Mouse (Mus musculus) liver, embryonic 14.5 days (tissue): ENCODE results near the gene Eci3. TPM values are rescaled to one million over a fixed set of nuclear protein-coding genes. Genes with fewer than 3 reads are reported as not detected.

ENCODE experiments used
- ATAC-seq: fragments of 200-750 bp; cut with Nextera tagmentation; 2 replicates; pipeline ENCODE4 v1.8.0; 2017; ENCODE audit warnings: moderate number of reproducible peaks, mild to moderate bottlenecking, moderate library complexity; ENCODE audit not compliant: insufficient read depth
- DNase-seq, 3 experiments: peaks; one replicate each; pipeline ENCODE4 v3.0.0-alpha.2; 2012 to 2013; ENCODE audit warnings: low read depth in 3 of 3, low spot score in 3 of 3
- H3K27ac ChIP-seq: fragments of 300-500 bp; sonication (generic); 2 replicates; pipeline ENCODE4 v1.5.1; 2014; ENCODE audit warnings: moderate library complexity, mild to moderate bottlenecking, control low read depth, inconsistent platforms
- H3K27me3 ChIP-seq: fragments of 300-500 bp; sonication (generic); 2 replicates; pipeline ENCODE4 v1.6.1; 2014; ENCODE audit warnings: mild to moderate bottlenecking, low read length, moderate library complexity; ENCODE audit not compliant: control insufficient read depth, insufficient read depth
- H3K36me3 ChIP-seq: fragments of 300-500 bp; sonication (generic); replicated peaks from 2 replicates; pipeline ENCODE4 v1.6.1; 2014; ENCODE audit warnings: low read depth; ENCODE audit not compliant: control insufficient read depth, insufficient read depth
- H3K4me1 ChIP-seq, 2 experiments: fragments of 200-500 bp in 1 of 2; fragments of 300-500 bp in 1 of 2; sonication (generic) in 1 of 2; replicated peaks; 2 replicates each; pipeline ENCODE4 v1.6.1; 2012 to 2014; ENCODE audit warnings: antibody characterized with exemption in 1 of 2, inconsistent platforms in 1 of 2, low read length in 1 of 2; ENCODE audit not compliant: control insufficient read depth in 2 of 2, insufficient read depth in 2 of 2
- H3K4me2 ChIP-seq: fragments of 300-500 bp; sonication (generic); 2 replicates; pipeline ENCODE4 v1.6.1; 2014; ENCODE audit warnings: low read depth, mild to moderate bottlenecking, control low read depth, moderate library complexity
- H3K4me3 ChIP-seq, 2 experiments: fragments of 200-500 bp in 1 of 2; fragments of 300-500 bp in 1 of 2; sonication (generic) in 1 of 2; 2 replicates each; pipeline ENCODE4 v1.5.1; 2012 to 2014; ENCODE audit warnings: low read depth in 2 of 2, low read length in 2 of 2, mild to moderate bottlenecking in 2 of 2, control low read depth in 1 of 2, inconsistent platforms in 1 of 2, moderate library complexity in 1 of 2; ENCODE audit not compliant: insufficient read depth in 1 of 2
- H3K9ac ChIP-seq: fragments of 300-500 bp; sonication (generic); replicated peaks from 2 replicates; pipeline ENCODE4 v1.6.1; 2014; ENCODE audit warnings: mild to moderate bottlenecking, control low read depth, moderate library complexity
- H3K9me3 ChIP-seq: fragments of 300-500 bp; sonication (generic); 2 replicates; pipeline ENCODE4 v1.6.1; 2016; ENCODE audit warnings: low read length, mixed read lengths; ENCODE audit not compliant: control insufficient read depth
- CTCF ChIP-seq: IDR thresholded peaks from 2 replicates; pipeline ENCODE4 v1.5.1; 2016; ENCODE audit warnings: antibody characterized with exemption, low read depth, control low read depth
- EP300 ChIP-seq: IDR thresholded peaks from 2 replicates; pipeline ENCODE4 v1.6.1; 2016; ENCODE audit warnings: antibody characterized with exemption, low read depth
- WGBS: fragments of 180-500 bp; shearing (Covaris S2); extraction: QIAGEN DNeasy Blood & Tissue Kit; methylation state at CpG from one replicate; pipeline ENCODE4 v1.1.7; 2014; ENCODE audit not compliant: insufficient replicate concordance; 5-methylcytosine and 5-hydroxymethylcytosine counted together
- polyA plus RNA-seq, 2 experiments: library from polyadenylated mRNA; depleted of rRNA in 1 of 2; stranded (reverse) in 1 of 2; unstranded in 1 of 2; fragments of >200 nt; fragmentation: Nextera tagmentation in 1 of 2; extraction: Ambion mirVana in 1 of 2; gene quantifications; 2 replicates each; pipeline versions ENCODE4 v1.2.1 to v1.2.3; 2012 to 2014

Gene Eci3
- polyA plus RNA-seq, 2 experiments, result 0.03 TPM; not detected in 1

- H3K27ac ChIP-seq, result no peak overlapping the region
- no peak for ATAC-seq
- no peak overlapping the region for H3K4me3 ChIP-seq
- no peaks in the 10 kb centered on the region for H3K27me3 ChIP-seq
- H3K9ac ChIP-seq, result no peak overlapping the region
- TF ChIP-seq CTCF (no peak), EP300 (no peak)
- H3K9me3 ChIP-seq, result no peaks in the 10 kb centered on the region
- DNase-seq, result no peak
- no peaks in the 10 kb centered on the region for H3K4me1 ChIP-seq
- no peak overlapping the region for H3K4me2 ChIP-seq
- H3K36me3 ChIP-seq, result no peaks in the 10 kb centered on the region
Observed at GRCm38 (mm10) chr13:34942370-34942769, 21.2 kb downstream of the Eci3 start.

DNA sequence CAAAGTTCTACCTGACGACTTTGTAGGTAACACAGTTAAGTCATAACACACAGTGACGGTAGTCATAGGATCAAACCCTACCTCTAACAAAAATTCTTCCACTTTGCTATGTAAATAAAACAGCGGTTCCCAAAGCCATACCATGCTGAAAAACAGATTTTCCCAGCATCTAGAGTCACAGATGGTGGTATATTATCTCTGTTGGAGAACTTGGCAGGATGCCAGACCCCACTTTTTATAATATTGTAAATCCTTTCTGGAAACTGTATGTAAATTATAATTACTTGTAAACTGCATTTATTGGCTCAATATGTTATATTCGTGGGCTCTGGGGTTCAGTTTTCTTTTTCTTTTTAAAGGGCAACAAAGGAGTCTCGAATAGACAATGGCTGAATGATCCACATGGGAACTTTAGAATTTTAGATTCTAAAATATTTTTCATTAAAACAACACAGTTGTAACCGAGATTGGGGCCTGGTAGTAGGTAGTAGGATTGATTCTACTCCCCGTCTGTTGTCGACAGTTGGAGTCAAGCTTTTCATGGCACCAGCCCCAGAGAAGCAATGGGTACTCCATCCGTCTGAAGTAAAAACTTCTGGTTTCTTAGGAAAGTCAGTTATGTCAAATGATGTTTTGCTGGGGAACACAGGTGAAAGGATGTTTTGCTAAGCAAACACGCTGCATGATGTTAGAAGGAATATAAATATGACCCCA lies 28.5 kb downstream of the Eci3 start:
- Histone ChIP-seq H3K36me3 (no peaks in the 10 kb centered on the region), H3K27me3 (no peaks in the 10 kb centered on the region), H3K4me1 (no peaks in the 10 kb centered on the region), H3K27ac (no peak overlapping the region), H3K4me2 (no peak overlapping the region), H3K9me3 (no peaks in the 10 kb centered on the region), H3K9ac (no peak overlapping the region), H3K4me3 (no peak overlapping the region)
- ATAC-seq, result no peak
- 63% methylated on average over 10 of the region's 10 CpGs for WGBS
- DNase-seq, result no peak
- TF ChIP-seq CTCF, result no peak
- TF ChIP-seq EP300, result no peak

- no peaks in the 10 kb centered on the region for H3K4me1 ChIP-seq
- H3K9ac ChIP-seq, result no peak within 1 kb of the TSS
- H3K4me2 ChIP-seq, result no peak within 1 kb of the TSS
- TF ChIP-seq EP300 (no peak), CTCF (no peak)
- no peak within 1 kb of the TSS for H3K27ac ChIP-seq
- 50% methylated on average over 4 of the region's 4 CpGs for WGBS
- H3K27me3 ChIP-seq, result no peaks in the 10 kb centered on the region
- H3K36me3 ChIP-seq, result no peaks in the 10 kb centered on the region
- H3K9me3 ChIP-seq, result no peaks in the 10 kb centered on the region
- H3K4me3 ChIP-seq, result no peak within 1 kb of the TSS
- DNase-seq (no peak), ATAC-seq (no peak)
Observed at GRCm38 (mm10) chr13:34924210-34924609, 39.4 kb downstream of the Eci3 start, which contains the start of the genes Fam217a and 4933417A18Rik. Fam217a (minus strand) TSS chr13:34924310. 4933417A18Rik (plus strand) TSS chr13:34924409.

DNA sequence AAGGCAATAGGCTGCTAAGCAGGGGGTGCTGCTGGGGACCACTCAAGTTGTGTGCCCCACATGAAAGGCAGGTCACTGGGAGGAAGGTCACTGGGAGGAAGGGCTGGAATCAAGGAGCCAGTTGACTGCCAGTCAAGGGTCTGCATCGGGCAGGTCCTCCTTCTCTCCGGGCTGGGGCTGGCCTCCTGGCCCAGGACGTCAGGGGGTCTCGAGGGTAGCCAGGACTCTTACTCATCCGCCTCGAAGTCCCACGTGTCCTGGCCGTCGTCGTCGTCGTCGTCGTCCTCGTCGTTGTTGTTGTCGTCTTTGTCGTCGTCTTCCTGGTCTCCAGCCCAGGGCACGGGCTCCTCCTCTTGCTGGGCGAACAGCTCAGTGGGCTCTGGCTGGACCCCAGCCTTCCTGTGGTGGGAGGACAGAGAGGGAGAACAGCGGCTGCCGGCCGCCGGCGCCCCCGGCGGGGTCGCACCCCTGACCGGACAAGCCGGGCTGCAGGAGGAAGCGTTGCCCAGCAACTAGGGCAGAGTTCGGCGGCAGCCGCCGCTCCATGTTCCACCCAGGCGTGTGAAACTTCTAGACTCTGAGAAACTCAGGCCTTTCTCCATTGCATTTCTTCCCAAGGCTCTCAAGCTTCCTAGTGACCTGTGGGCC lies 47.0 kb downstream of the Eci3 start:
- H3K9me3 ChIP-seq, result no peaks in the 10 kb centered on the region
- no peak for ATAC-seq
- no peak overlapping the region for H3K9ac ChIP-seq
- H3K36me3 ChIP-seq, result no peaks in the 10 kb centered on the region
- peak overlapping the region in 1 of 2 experiments; percentile 8; a peak in 2 of 4 replicates for H3K4me3 ChIP-seq
- H3K4me1 ChIP-seq, result no peaks in the 10 kb centered on the region
- no peaks in the 10 kb centered on the region for H3K27me3 ChIP-seq
- peak overlapping the region; percentile 35 for H3K4me2 ChIP-seq
- H3K27ac ChIP-seq, result no peak overlapping the region
- WGBS, result 34% methylated on average over 37 of the region's 37 CpGs
- DNase-seq, result no peak
- TF ChIP-seq EP300, result no peak

- 32% methylated on average over 9 of the region's 9 CpGs for WGBS
- no peak for ATAC-seq
- H3K27ac ChIP-seq, result no peak overlapping the region
Observed at GRCm38 (mm10) chr13:34914614-34915013, 49.0 kb downstream of the Eci3 start.

More at GRCm38 (mm10) chr13:34914614-34915013, 49.0 kb downstream of the Eci3 start:
- no peak for DNase-seq
- Histone ChIP-seq H3K4me2 (no peak overlapping the region), H3K4me1 (no peaks in the 10 kb centered on the region), H3K4me3 (no peak overlapping the region), H3K9me3 (no peaks in the 10 kb centered on the region), H3K9ac (no peak overlapping the region), H3K36me3 (no peaks in the 10 kb centered on the region), H3K27me3 (no peaks in the 10 kb centered on the region)
- TF ChIP-seq CTCF (no peak), EP300 (no peak)

Other genes starting within 250 kb of the Eci3 start
- gene Fam50b, start 229.0 kb downstream of the Eci3 start, polyA plus RNA-seq (2012; rRNA removed), result 0.04 TPM in 1 of 2 replicates, not detected in the other
- not detected in 2 replicates for gene Fam50b, start 229.0 kb downstream of the Eci3 start, polyA plus RNA-seq (2014; fragmentation: Nextera tagmentation; extraction: Ambion mirVana)
- gene Prpf4b, start 88.5 kb downstream of the Eci3 start, polyA plus RNA-seq (2012; rRNA removed), result 33.7 and 52.4 TPM in 2 replicates
- 37.2 and 43.7 TPM in 2 replicates for gene Prpf4b, start 88.5 kb downstream of the Eci3 start, polyA plus RNA-seq (2014; fragmentation: Nextera tagmentation; extraction: Ambion mirVana)
- gene Fam217a, start 39.5 kb downstream of the Eci3 start, polyA plus RNA-seq (2012; rRNA removed), result 0.08 and 0.17 TPM in 2 replicates
- 0.09 and 0.24 TPM in 2 replicates for gene Fam217a, start 39.5 kb downstream of the Eci3 start, polyA plus RNA-seq (2014; fragmentation: Nextera tagmentation; extraction: Ambion mirVana)
- gene 4933417A18Rik, start 39.4 kb downstream of the Eci3 start, polyA plus RNA-seq (2012; rRNA removed), result not detected in 2 replicates
- gene 4933417A18Rik, start 39.4 kb downstream of the Eci3 start, polyA plus RNA-seq (2014; fragmentation: Nextera tagmentation; extraction: Ambion mirVana), result not detected in 2 replicates
- gene Eci2, start 63.3 kb upstream of the Eci3 start, polyA plus RNA-seq (2012; rRNA removed), result 19.5 and 27.8 TPM in 2 replicates
- 48.4 and 48.6 TPM in 2 replicates for gene Eci2, start 63.3 kb upstream of the Eci3 start, polyA plus RNA-seq (2014; fragmentation: Nextera tagmentation; extraction: Ambion mirVana)